Mouse (Mus musculus): ENCODE data around the gene Megf11.

DNA sequence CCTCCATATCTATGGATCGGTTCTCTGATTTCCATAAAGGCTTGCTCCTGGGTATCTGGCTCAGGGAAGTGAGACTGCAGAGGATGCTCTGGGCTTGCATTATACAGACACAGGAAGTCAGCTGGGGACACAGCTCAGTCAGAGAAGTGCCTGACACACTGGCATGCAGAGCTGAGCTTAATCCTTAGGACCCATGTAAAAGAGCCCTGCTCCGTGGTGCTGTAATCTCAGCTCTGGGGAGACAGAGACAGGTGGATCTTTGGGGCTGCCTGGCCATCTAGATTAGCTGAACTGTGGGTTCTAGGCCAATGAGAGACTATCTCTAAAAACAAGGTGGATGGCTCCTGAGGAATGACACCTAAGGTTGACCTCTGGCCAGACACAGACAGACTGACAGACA, 50.7 kb downstream of the Megf11 start:
- TF ChIP-seq POLR2A (IDR thresholded peaks at IDR 0.05; ENCODE audit: extremely low read depth, insufficient read depth, low read length): no peak
- no peak for TF ChIP-seq CTCF (IDR thresholded peaks at IDR 0.05; ENCODE audit: extremely low read depth, insufficient read depth, low read length)
